In the genomic region with DNA sequence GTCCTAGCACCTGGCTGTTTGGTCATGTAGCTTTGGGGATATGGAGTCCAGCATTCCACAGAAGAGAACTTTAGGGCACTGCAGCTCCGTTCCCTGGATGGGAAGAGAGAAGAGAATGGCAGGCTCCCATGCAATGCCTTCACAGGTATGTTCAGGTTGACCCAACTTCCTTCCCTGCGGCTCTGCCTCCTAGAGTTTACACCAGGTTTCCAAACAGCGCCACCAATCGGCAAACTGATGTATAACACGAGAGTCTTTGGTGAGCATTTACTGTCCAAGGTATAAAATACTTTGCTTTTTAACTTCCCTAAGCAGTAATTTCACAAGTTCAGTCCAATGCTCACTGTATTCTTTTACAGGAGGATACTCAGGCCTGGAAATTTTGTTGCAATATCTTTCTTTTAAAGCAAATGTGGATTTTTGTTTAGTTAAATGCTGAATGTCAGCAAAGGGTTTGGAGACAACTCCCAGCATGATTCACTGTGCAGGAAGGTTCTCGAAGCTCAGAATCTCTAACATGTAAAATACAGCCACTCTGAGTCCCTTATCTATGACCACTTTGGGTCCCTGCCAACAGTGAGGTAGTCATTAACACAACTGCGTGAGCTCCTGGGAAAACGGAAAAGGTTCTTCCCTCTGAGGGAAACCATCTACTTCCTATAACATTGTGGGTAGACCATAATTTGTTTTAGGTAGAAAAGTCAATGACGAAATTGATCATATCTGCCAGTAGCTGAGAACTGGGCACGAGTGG, we compare ENCODE assay signal across 10 mouse cellular contexts. TPM values are rescaled to one million over a fixed set of nuclear protein-coding genes. Genes with fewer than 3 reads are reported as not detected.
DNase-seq lines count a peak whose midpoint lies in the region; ATAC-seq and TF ChIP-seq lines count a peak whose summit lies in the region.
"Had no signal": no experiment of that assay in that cellular context is flagged by ENCODE, and none has a peak within 500 bp of the region (broad histone marks: within the 10 kb centered on the region; RNA-seq: fewer than 3 reads in every experiment).

No protein-coding gene starts in this region.

- no peaks in the 10 kb centered on the region for H3K27me3 ChIP-seq in heart, embryonic 15.5 days
- no peaks in the 10 kb centered on the region for H3K27me3 ChIP-seq in testis, adult 2 months (ENCODE audit: control insufficient read depth, insufficient read depth, low read length)
- H3K27me3 ChIP-seq in heart, embryonic 16.5 days (ENCODE audit: control insufficient read depth, insufficient read depth, low read length) = no peaks in the 10 kb centered on the region
- H3K27me3 ChIP-seq: neural tube, embryonic 15.5 days had no signal

- no peaks in the 10 kb centered on the region; the same call in 1 of the 2 replicates for H3K4me1 ChIP-seq in heart, embryonic 15.5 days (replicated peaks)
- H3K4me1 ChIP-seq in testis, adult 2 months (ENCODE audit: control insufficient read depth, insufficient read depth, low read length) = peaks cover 2% of the 10 kb centered on the region; the same call in 1 of the 2 replicates
- H3K4me1 ChIP-seq in heart, embryonic 16.5 days (ENCODE audit: control insufficient read depth, insufficient read depth, low read length) = peaks cover 3% of the 10 kb centered on the region; the same call in 1 of the 2 replicates

- H3K27ac ChIP-seq in heart, embryonic 15.5 days = no peak overlapping the region
- H3K27ac ChIP-seq in testis, adult 2 months (ENCODE audit: control insufficient read depth, insufficient read depth, low read depth, low read length) = no peak overlapping the region
- H3K27ac ChIP-seq in heart, embryonic 16.5 days (ENCODE audit: low read length) = no peak overlapping the region
- H3K27ac ChIP-seq: neural tube, embryonic 15.5 days had no signal

- peak; percentile 59; the same call in 1 of the 2 replicates for TF ChIP-seq CTCF in testis, adult 2 months (IDR thresholded peaks at IDR 0.05; ENCODE audit: control insufficient read depth, insufficient read depth, insufficient replicate concordance, low read depth, low read length)

- no peak for ATAC-seq in heart, embryonic 15.5 days (replicated peaks; ENCODE audit: insufficient number of reproducible peaks, insufficient read depth, low FRiP score, low read depth)
- ATAC-seq in heart, embryonic 16.5 days (replicated peaks; ENCODE audit: extremely low read depth, insufficient read depth, low FRiP score) = no peak; the same call in 1 of the 2 replicates
- no peak for ATAC-seq in cerebellum, adult (ENCODE audit: insufficient number of reproducible peaks, low FRiP score, low TSS enrichment)

- H3K36me3 ChIP-seq in heart, embryonic 15.5 days = no peaks in the 10 kb centered on the region
- H3K36me3 ChIP-seq in testis, adult 2 months (ENCODE audit: control insufficient read depth, insufficient read depth, low read length) = no peaks in the 10 kb centered on the region
- H3K36me3 ChIP-seq in heart, embryonic 16.5 days (ENCODE audit: control insufficient read depth, insufficient read depth) = no peaks in the 10 kb centered on the region
- H3K36me3 ChIP-seq: neural tube, embryonic 15.5 days had no signal

- no peak overlapping the region for H3K4me3 ChIP-seq in heart, embryonic 15.5 days
- H3K4me3 ChIP-seq in testis, adult 2 months (ENCODE audit: control insufficient read depth, low read depth, low read length) = peak overlapping the region; percentile 70
- no peak overlapping the region for H3K4me3 ChIP-seq in heart, embryonic 16.5 days (ENCODE audit: low read length)
- H3K4me3 ChIP-seq: neural tube, embryonic 15.5 days had no signal

- H3K9me3 ChIP-seq in heart, embryonic 15.5 days (replicated peaks) = no peaks in the 10 kb centered on the region
- no peaks in the 10 kb centered on the region; the same call in 1 of the 2 replicates for H3K9me3 ChIP-seq in heart, embryonic 16.5 days (replicated peaks; ENCODE audit: control insufficient read depth, low read length)
- H3K9me3 ChIP-seq: neural tube, embryonic 15.5 days had no signal

- H3K4me2 ChIP-seq in heart, embryonic 15.5 days = peak overlapping the region; percentile 33
- H3K4me2 ChIP-seq in heart, embryonic 16.5 days (ENCODE audit: low read depth, low read length) = peak overlapping the region; percentile 63

- WGBS in heart, embryonic 15.5 days = 44% methylated on average over 10 of the region's 10 CpGs
- 42% methylated on average over 10 of the region's 10 CpGs for WGBS in heart, embryonic 16.5 days

- DNase-seq in heart, adult 9 months (ENCODE audit: low spot score in 2 of 2) = no peak
- DNase-seq in testis, postnatal 14 days (ENCODE audit: low spot score) = no peak
- peak; percentile 50 for DNase-seq in testis, postnatal 10 days (ENCODE audit: low spot score)
- DNase-seq: cerebellum, adult 18-20 months had no signal

- TF ChIP-seq POLR2A in testis, adult 2 months (IDR thresholded peaks at IDR 0.05; ENCODE audit: control insufficient read depth, low read depth, low read length) = no peak

- no peak overlapping the region for H3K9ac ChIP-seq in heart, embryonic 15.5 days
- H3K9ac ChIP-seq in heart, embryonic 16.5 days (ENCODE audit: low read length) = no peak overlapping the region
- H3K9ac ChIP-seq: neural tube, embryonic 15.5 days had no signal

RNA-seq across cellular contexts. Expression of gene Pik3c2g, which starts 10.6 kb away (rescaled TPM):
- 0.20 and 0.27 TPM in 2 replicates for polyA plus RNA-seq in heart, embryonic 15.5 days (2015; fragmentation: Nextera tagmentation; extraction: Ambion mirVana)
- polyA plus RNA-seq in testis, adult 2 months (2012; rRNA removed) = 0.28 and 0.35 TPM in 2 replicates
- 0.36 TPM in 1 of 2 replicates, not detected in the other for polyA plus RNA-seq in heart, embryonic 16.5 days (2015; fragmentation: Nextera tagmentation; extraction: Ambion mirVana)
- polyA plus RNA-seq: spleen, adult 2 months had no signal
